Mouse (Mus musculus): ENCODE measurements around the gene Acvr1b.

Gene Acvr1b

GRCm38 (mm10) chr15:101146100-101146965, 27.5 kb upstream of the Acvr1b start:
- peak; percentile 30 for DNase-seq (ENCODE audit: low read depth)

GRCm38 (mm10) chr15:101147115-101147909, 26.6 kb upstream of the Acvr1b start:
- peak; percentile 52 for DNase-seq (ENCODE audit: low read depth)

GRCm38 (mm10) chr15:101147910-101148273, 26.0 kb upstream of the Acvr1b start:
- DNase-seq (ENCODE audit: low read depth) = no peak

- DNase-seq (ENCODE audit: low read depth) = no peak
These were observed 25.3 kb upstream of the Acvr1b start for GRCm38 (mm10) chr15:101148604-101149003.

GRCm38 (mm10) chr15:101151409-101152261, 22.2 kb upstream of the Acvr1b start:
- no peak for DNase-seq (ENCODE audit: low read depth)

DNA sequence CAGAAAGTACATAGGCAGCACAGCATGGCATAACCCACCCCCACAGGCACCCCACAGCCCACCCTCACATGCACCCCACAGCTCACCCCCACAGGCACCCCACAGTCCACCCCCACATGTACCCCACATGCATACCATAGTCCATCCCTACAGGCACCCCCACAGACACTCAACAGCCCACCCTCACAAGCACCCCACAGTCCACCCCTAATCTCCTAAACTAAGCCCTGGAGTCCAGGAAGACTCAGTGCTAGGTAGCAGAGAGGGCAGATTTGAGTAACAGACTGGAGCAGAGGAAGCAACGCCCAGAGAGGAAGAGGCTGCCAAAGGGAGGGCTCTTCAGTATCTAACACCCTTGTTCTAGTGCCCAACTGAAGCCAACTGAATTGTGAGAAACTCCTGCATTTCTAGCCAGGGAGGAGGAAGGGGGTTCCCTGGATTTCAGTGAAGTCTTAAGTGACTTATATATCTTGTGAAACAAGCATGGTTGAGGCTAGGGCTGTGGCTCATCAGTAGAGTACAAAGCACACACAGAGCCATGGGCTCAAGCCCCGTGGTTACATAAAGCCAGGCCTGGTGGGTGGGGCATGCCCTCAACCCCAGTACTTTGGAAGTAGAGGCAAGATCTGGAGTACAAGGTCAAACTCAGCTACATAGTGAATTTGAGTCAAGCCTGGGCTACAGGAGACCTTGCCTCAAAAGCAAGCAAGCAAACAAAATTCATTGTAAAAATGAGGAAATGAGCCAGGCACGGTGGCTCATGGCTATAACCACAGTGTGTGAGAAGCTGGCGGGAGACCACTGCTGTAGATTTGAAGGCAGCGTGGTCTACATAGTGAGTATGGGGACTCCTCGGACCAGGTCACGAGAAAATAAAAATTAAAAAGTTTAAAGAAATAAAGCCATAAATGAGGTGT, 18.9 kb upstream of the Acvr1b start:
- DNase-seq (ENCODE audit: low read depth) = no peak

GRCm38 (mm10) chr15:101160128-101160527, 13.7 kb upstream of the Acvr1b start:
- DNase-seq (ENCODE audit: low read depth) = no peak

- no peak for DNase-seq (ENCODE audit: low read depth)
These were observed 13.3 kb upstream of the Acvr1b start for GRCm38 (mm10) chr15:101160591-101160990.

DNA sequence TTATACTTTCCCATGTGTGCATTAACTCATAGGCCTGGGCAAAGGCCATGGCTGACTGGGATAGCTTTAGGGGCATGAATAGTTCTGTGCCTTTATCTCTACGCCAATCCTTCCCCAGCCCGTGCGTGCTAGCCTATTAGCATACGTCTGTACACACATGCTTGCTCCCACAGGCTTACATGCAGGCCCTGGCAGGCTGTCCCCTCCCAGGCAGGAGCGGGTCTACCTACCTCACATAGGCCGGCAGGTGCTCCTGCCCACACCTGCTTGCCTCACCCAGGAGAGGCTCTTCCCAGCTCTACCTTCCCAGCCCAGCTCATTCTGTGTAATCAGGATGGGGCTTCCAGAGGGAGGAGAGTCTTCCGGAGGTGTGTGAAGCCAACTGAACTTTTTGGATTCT, 12.3 kb upstream of the Acvr1b start:
- no peak for DNase-seq (ENCODE audit: low read depth)

DNA sequence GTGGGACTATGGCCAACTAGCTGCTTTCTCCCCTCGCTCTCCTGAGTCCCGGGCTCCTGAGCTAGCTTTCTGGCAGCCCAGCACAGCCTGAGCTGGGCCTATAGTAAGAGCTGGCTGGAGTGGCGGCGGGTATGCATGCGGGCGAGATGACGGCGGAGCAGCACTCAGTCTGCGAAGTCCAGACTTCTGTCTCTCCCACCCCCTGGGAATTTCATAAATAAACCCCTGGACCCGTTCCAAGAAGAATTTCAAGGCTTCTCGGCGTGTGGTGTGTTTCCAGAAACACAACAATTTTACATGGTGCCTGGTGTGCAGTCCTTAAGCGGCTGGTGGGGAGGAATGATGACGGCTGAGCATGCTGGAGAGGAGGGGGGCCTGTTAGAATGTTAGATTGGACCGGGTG, 10.8 kb upstream of the Acvr1b start:
- no peak for DNase-seq (ENCODE audit: low read depth)

DNA sequence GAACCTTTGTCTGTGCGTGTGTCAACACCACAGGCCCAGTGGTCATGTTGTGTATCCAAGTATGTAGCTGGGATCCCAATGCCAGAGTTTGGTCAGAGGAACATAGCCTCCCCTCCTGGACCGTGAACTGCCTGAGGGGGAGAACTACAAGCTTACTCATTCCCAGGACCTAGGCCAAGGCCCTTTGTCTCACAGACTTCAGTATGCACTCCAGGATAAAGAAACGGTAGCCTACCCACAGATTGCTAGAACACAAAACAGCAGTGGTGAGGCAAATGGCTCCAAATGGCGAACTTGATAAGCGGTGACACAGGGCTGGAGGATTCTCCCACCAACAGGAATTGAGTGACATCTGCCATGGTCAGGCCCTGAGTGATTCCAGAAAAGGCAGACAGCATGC, 10.0 kb upstream of the Acvr1b start:
- DNase-seq (ENCODE audit: low read depth) = no peak

GRCm38 (mm10) chr15:101164291-101164690, 9.6 kb upstream of the Acvr1b start:
- no peak for DNase-seq (ENCODE audit: low read depth)

DNA sequence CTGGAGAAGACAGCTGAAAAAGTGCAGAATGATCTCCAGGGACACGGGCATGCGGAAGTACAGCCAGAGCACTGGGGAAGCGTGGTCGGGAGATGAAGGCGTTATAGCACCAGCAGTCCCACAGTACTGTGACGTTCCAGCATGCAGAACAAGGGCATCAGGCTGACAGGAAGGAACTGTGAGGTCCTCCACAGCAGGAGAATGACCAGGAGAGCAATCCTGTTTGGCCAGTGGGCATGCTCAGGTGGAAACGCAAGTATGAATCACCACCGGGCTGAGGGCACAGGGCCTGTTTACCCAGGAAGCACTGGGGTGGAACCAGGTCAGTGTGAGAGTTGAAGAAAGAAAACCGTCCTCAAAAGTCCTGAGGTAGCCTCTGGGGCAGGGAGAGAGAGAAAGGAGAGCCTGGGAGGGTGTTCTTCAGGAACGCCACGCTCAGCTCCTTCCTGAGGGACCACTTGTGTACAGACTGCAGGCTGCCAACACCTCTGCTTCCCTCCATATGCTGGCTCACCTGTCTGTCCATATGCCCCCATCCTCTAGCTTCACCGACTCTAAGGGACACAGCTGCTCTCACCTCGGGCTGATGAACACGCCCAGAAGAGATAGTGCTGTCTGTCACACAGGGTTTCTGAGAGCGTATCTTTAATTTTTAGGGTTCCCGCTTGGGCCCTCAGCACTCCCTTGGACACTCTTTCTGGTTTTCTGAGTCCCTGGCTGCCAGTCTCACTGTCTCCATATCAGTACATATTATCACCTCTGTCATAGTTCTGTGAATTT, 8.0 kb upstream of the Acvr1b start:
- DNase-seq (ENCODE audit: low read depth) = no peak

- DNase-seq (ENCODE audit: low read depth) = no peak
These were observed 6.3 kb upstream of the Acvr1b start for GRCm38 (mm10) chr15:101167553-101167952.

- DNase-seq (ENCODE audit: low read depth) = no peak
These were observed 4.0 kb upstream of the Acvr1b start for GRCm38 (mm10) chr15:101169910-101170309.

DNA sequence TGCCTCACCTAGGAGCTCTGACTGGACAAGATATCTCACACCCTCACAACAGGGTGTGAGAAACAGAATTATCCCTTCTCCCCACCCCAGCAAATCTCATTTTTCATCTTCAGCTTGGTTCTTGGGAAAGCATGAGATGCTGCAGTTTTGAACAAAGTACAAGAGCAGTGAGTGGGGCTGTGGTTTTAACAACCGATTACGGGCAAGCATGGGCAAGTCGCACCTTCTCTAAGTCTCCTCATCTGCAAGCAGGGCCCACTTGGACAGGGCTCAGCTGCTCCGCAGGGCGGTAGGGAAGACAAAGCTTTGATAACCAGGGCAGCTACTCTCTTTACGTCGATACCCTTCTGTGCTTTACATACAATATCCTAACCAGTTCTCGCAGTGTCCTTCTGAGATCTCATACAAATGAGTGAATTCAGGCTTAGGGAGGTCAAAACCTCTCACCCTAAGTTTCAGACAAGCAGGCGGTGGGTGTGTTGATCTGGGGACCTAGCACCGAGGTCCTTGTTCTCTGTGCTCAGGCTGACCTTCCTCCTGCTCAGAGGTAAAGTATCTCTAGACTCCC, 3.4 kb upstream of the Acvr1b start:
- DNase-seq (ENCODE audit: low read depth) = no peak

- DNase-seq (ENCODE audit: low read depth) = no peak
These were observed 2.6 kb upstream of the Acvr1b start for GRCm38 (mm10) chr15:101171272-101171671.

- DNase-seq (ENCODE audit: low read depth) = no peak
These were observed 1.9 kb upstream of the Acvr1b start for GRCm38 (mm10) chr15:101172016-101172415.

GRCm38 (mm10) chr15:101174294-101175130, 645 bp downstream of the Acvr1b start:
- DNase-seq (ENCODE audit: low read depth) = peak; percentile 41
